Mouse (Mus musculus): ENCODE measurements around the gene Phc2.

DNA sequence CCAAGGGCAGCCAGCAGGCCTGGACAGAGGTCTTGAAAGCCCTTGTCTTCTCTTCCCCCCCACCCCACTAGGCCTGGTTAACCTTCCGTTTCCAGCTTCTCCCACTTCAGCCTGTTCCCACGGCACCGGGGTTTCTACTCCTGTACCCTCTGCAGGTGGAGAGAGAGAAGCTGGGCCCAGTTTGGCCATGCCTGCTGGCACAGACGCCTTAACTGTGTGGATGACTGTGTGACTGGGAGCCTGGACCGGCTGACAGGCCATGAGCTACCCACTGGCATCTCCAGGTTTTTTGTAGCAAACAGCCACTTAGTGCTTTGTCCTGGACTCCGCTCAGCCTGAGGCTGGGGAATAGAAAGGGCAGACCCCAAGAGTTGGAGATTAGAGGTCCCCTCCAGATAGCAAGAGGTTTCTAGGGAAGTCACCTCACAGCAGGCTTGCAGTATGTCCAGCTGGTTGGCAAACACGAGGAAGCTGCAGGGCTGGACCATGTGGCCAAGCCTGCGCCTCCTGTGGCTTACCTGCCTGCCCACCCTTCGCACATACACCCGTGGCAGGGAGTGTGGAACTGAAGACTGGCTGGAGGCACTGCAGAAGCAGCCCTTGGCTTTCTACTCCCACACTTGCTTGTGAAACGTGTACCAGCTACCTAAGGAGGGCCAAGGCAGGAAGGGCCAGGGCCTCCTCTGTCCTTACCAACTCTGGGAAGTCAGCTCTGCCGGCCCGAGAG, 97.7 kb downstream of the Phc2 start:
- TF ChIP-seq CTCF (IDR thresholded peaks at IDR 0.05; ENCODE audit: borderline replicate concordance, extremely low read depth, insufficient read depth, insufficient read length) (no peak), POLR2A (IDR thresholded peaks at IDR 0.05; ENCODE audit: borderline replicate concordance, extremely low read depth, insufficient read depth, insufficient read length, poor library complexity, severe bottlenecking) (no peak)
